Mouse (Mus musculus) ovary, postnatal 36 days (tissue): Measurements from ENCODE around the gene Onecut3.

Experiments used
- DNase-seq: peaks from one replicate; pipeline ENCODE4 v3.0.0; 2022; ENCODE audit warnings: low spot score, mixed read lengths

The Onecut3 gene

DNA sequence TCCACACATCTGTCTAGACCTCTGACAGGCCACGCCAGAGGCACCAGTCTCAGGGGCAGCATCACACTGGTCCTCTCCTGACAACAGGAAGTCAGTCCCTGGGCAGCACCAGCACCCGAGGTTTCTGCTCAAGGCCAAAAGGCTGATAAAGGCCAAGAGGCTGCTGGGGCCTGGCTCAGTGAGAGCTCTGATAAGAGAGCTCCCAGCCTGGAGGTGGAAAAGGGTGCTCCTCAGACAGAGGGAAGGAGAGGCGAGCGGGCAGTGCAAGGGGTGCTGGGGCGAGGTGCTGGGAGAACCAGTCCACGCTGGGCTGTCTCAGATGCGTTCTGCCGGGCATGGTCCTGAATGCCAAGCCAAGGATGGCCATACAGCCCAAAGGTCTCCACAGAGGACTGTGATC is 58.9 kb downstream of the Onecut3 start:
- peak; percentile 60 for DNase-seq

DNA sequence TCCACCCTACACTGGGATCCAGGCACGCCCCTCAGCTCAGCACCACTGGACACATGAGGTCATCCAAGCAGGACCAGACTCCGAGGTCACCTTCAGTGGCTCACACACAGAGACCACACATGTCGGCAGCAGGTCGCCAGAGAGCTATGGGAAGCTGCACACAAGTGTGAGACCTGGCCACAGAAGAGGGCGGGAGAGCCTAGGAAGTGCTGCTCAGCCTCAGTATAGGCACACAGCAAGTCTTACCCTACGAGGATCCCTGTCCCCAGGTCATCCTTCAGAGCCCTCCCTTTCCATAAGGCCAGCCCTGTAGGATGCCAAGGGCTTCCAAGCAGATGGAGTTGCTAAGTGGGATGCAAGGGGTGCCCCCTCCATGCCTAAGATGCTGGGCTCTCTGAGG is 59.4 kb downstream of the Onecut3 start:
- no peak for DNase-seq

DNA sequence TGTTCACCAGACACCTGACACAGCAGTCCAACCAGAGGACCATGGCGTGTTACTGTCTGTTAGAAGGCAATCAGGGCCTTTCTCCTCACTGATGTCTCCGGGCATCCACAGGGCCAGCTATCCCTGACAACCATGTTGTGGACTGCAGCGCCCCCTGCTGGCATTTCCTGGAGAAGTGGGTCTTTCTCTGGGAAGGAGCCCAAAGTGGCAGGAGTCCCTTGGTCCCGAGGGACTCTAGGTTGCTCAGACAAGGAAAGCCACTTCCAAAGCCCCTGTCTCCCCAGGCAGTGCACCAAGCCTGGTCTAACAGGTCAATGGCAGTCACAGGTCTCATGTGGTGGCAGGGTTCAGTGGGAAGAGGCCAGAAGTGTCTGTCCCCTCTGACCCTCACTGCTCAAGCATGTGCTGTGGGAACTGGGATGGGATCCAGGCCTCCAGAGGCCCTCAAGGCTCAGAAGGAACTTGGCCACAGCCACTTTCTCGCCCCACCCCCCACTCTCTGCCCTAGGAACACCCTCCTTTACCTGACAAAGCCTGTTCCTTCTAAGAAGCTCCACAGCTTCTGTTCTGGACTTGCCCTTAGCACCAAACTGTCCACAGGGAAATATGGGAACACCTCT is 62.8 kb downstream of the Onecut3 start:
- DNase-seq = peak; percentile 86

DNA sequence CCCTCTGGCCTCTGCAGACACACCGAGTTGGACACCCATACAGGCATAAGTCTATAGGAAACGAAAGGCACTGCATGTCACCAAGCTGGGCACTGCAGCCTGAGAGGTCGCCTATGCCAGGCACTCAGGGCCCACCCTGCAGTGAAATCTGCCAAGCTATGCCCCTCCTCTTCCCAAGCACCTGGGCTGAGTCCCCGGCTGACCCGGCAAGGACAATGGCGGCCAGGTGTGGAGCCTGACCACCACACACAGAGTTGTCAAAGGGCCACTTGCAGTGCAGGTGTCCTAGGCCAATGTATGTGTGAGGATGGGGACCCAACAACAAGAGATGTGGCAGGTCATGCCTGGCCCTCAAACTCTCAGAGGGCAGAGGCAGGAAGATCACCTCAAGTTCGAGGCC is 64.8 kb downstream of the Onecut3 start:
- no peak for DNase-seq

- DNase-seq = no peak
These were observed 66.0 kb downstream of the Onecut3 start for GRCm38 (mm10) chr10:80560621-80561020.

- DNase-seq = peak; percentile 92
These were observed 66.7 kb downstream of the Onecut3 start, which contains the start of gene Rexo1 for GRCm38 (mm10) chr10:80561116-80561944. Gene Rexo1 (minus strand): TSS chr10:80561560.

GRCm38 (mm10) chr10:80566375-80567092 is 71.9 kb downstream of the Onecut3 start:
- DNase-seq = peak; percentile 80
